Mouse (Mus musculus): ENCODE data around the gene Pard3b. TPM values are rescaled to one million over a fixed set of nuclear protein-coding genes. Genes with fewer than 3 reads are reported as not detected.

The Pard3b gene
- polyA plus RNA-seq, 2 experiments, result 0.44 to 1.4 TPM

GRCm38 (mm10) chr1:62175013-62175640 is 536.5 kb downstream of the Pard3b start:
- WGBS (ENCODE audit: insufficient replicate concordance), result 35% methylated on average over 1 of the region's 1 CpGs
- TF ChIP-seq EP300 (IDR thresholded peaks at IDR 0.05; ENCODE audit: low read depth) (no peak), CTCF (IDR thresholded peaks at IDR 0.05; ENCODE audit: low read depth) (no peak)
- ATAC-seq (ENCODE audit: insufficient read depth) (no peak), DNase-seq (ENCODE audit: low read depth in 3 of 3, low spot score in 3 of 3) (no peak)
- H3K27ac ChIP-seq, result no peak overlapping the region
- no peaks in the 10 kb centered on the region for H3K4me1 ChIP-seq (replicated peaks; ENCODE audit: control insufficient read depth in 2 of 2, insufficient read depth in 2 of 2, low read length in 1 of 2)
- no peak overlapping the region for H3K4me2 ChIP-seq (ENCODE audit: low read depth)
- H3K9ac ChIP-seq (replicated peaks), result no peak overlapping the region
- H3K36me3 ChIP-seq (replicated peaks; ENCODE audit: control insufficient read depth, insufficient read depth, low read depth), result no peaks in the 10 kb centered on the region
- H3K9me3 ChIP-seq (ENCODE audit: control insufficient read depth, low read length), result no peaks in the 10 kb centered on the region
- H3K27me3 ChIP-seq (ENCODE audit: control insufficient read depth, insufficient read depth, low read length), result no peaks in the 10 kb centered on the region
- H3K4me3 ChIP-seq (ENCODE audit: insufficient read depth in 1 of 2, low read depth in 2 of 2, low read length in 2 of 2), result no peak overlapping the region

- no peaks in the 10 kb centered on the region for H3K9me3 ChIP-seq (ENCODE audit: control insufficient read depth, low read length)
- no peaks in the 10 kb centered on the region for H3K27me3 ChIP-seq (ENCODE audit: control insufficient read depth, insufficient read depth, low read length)
- H3K4me1 ChIP-seq (replicated peaks; ENCODE audit: control insufficient read depth in 2 of 2, insufficient read depth in 2 of 2, low read length in 1 of 2), result peaks cover 7 to 11% of the 10 kb centered on the region in 2 experiments
- H3K4me2 ChIP-seq (ENCODE audit: low read depth), result peak overlapping the region; percentile 20; the same call in 1 of the 2 replicates
- ATAC-seq (ENCODE audit: insufficient read depth) (no peak), DNase-seq (ENCODE audit: low read depth in 3 of 3, low spot score in 3 of 3) (peak in 2 of 3 experiments; percentile 4 to 20)
- no peak overlapping the region for H3K9ac ChIP-seq (replicated peaks)
- H3K36me3 ChIP-seq (replicated peaks; ENCODE audit: control insufficient read depth, insufficient read depth, low read depth), result no peaks in the 10 kb centered on the region
- no peak overlapping the region for H3K4me3 ChIP-seq (ENCODE audit: insufficient read depth in 1 of 2, low read depth in 2 of 2, low read length in 2 of 2)
- TF ChIP-seq CTCF (IDR thresholded peaks at IDR 0.05; ENCODE audit: low read depth) (no peak), EP300 (IDR thresholded peaks at IDR 0.05; ENCODE audit: low read depth) (no peak)
- H3K27ac ChIP-seq, result no peak overlapping the region
- WGBS (ENCODE audit: insufficient replicate concordance), result 25% methylated on average over 5 of the region's 5 CpGs
Measured at GRCm38 (mm10) chr1:62181638-62182037, 543.0 kb downstream of the Pard3b start.

GRCm38 (mm10) chr1:62182634-62183033 is 544.0 kb downstream of the Pard3b start:
- no peaks in the 10 kb centered on the region for H3K27me3 ChIP-seq (ENCODE audit: control insufficient read depth, insufficient read depth, low read length)
- no peaks in the 10 kb centered on the region for H3K9me3 ChIP-seq (ENCODE audit: control insufficient read depth, low read length)
- ATAC-seq (ENCODE audit: insufficient read depth), result no peak
- H3K36me3 ChIP-seq (replicated peaks; ENCODE audit: control insufficient read depth, insufficient read depth, low read depth), result no peaks in the 10 kb centered on the region
- H3K27ac ChIP-seq, result no peak overlapping the region
- no peak for DNase-seq (ENCODE audit: low read depth in 3 of 3, low spot score in 3 of 3)
- no peak overlapping the region for H3K9ac ChIP-seq (replicated peaks)
- H3K4me3 ChIP-seq (ENCODE audit: insufficient read depth in 1 of 2, low read depth in 2 of 2, low read length in 2 of 2), result no peak overlapping the region
- TF ChIP-seq CTCF (IDR thresholded peaks at IDR 0.05; ENCODE audit: low read depth) (no peak), EP300 (IDR thresholded peaks at IDR 0.05; ENCODE audit: low read depth) (no peak)
- peaks cover 7 to 11% of the 10 kb centered on the region in 2 experiments for H3K4me1 ChIP-seq (replicated peaks; ENCODE audit: control insufficient read depth in 2 of 2, insufficient read depth in 2 of 2, low read length in 1 of 2)
- H3K4me2 ChIP-seq (ENCODE audit: low read depth), result no peak overlapping the region
- WGBS (ENCODE audit: insufficient replicate concordance), result 54% methylated on average over 3 of the region's 3 CpGs

- no peak for ATAC-seq (ENCODE audit: insufficient read depth)
- Histone ChIP-seq H3K4me1 (replicated peaks; ENCODE audit: control insufficient read depth in 2 of 2, insufficient read depth in 2 of 2, low read length in 1 of 2) (no peaks in the 10 kb centered on the region), H3K27ac (no peak overlapping the region), H3K4me3 (ENCODE audit: insufficient read depth in 1 of 2, low read depth in 2 of 2, low read length in 2 of 2) (no peak overlapping the region), H3K4me2 (ENCODE audit: low read depth) (no peak overlapping the region), H3K9ac (replicated peaks) (no peak overlapping the region), H3K9me3 (ENCODE audit: control insufficient read depth, low read length) (no peaks in the 10 kb centered on the region), H3K27me3 (ENCODE audit: control insufficient read depth, insufficient read depth, low read length) (no peaks in the 10 kb centered on the region), H3K36me3 (replicated peaks; ENCODE audit: control insufficient read depth, insufficient read depth, low read depth) (no peaks in the 10 kb centered on the region)
- no peak for DNase-seq (ENCODE audit: low read depth in 3 of 3, low spot score in 3 of 3)
- 67% methylated on average over 1 of the region's 1 CpGs for WGBS (ENCODE audit: insufficient replicate concordance)
- TF ChIP-seq EP300 (IDR thresholded peaks at IDR 0.05; ENCODE audit: low read depth), result no peak
- no peak for TF ChIP-seq CTCF (IDR thresholded peaks at IDR 0.05; ENCODE audit: low read depth)
Measured at GRCm38 (mm10) chr1:62190786-62191185, 552.2 kb downstream of the Pard3b start.

GRCm38 (mm10) chr1:62197515-62197914 is 558.9 kb downstream of the Pard3b start:
- ATAC-seq (ENCODE audit: insufficient read depth), result no peak

More at GRCm38 (mm10) chr1:62197515-62197914, 558.9 kb downstream of the Pard3b start:
- Histone ChIP-seq H3K9me3 (ENCODE audit: control insufficient read depth, low read length) (no peaks in the 10 kb centered on the region), H3K27ac (no peak overlapping the region), H3K9ac (replicated peaks) (no peak overlapping the region), H3K4me2 (ENCODE audit: low read depth) (no peak overlapping the region), H3K27me3 (ENCODE audit: control insufficient read depth, insufficient read depth, low read length) (no peaks in the 10 kb centered on the region), H3K4me1 (replicated peaks; ENCODE audit: control insufficient read depth in 2 of 2, insufficient read depth in 2 of 2, low read length in 1 of 2) (no peaks in the 10 kb centered on the region), H3K4me3 (ENCODE audit: insufficient read depth in 1 of 2, low read depth in 2 of 2, low read length in 2 of 2) (no peak overlapping the region), H3K36me3 (replicated peaks; ENCODE audit: control insufficient read depth, insufficient read depth, low read depth) (no peaks in the 10 kb centered on the region)
- WGBS (ENCODE audit: insufficient replicate concordance), result 74% methylated on average over 8 of the region's 8 CpGs
- no peak for DNase-seq (ENCODE audit: low read depth in 3 of 3, low spot score in 3 of 3)
- no peak for TF ChIP-seq EP300 (IDR thresholded peaks at IDR 0.05; ENCODE audit: low read depth)
